Mouse (Mus musculus) olfactory bulb, adult 2 months (tissue): ENCODE results near the gene Ccr9. TPM values are rescaled to one million over a fixed set of nuclear protein-coding genes. Genes with fewer than 3 reads are reported as not detected.

Experiments
- H3K27ac ChIP-seq: fragments of 200-500 bp; 2 replicates; pipeline ENCODE4 v1.5.1; 2012; ENCODE audit warnings: low read depth, low read length; ENCODE audit not compliant: insufficient read depth
- H3K4me1 ChIP-seq: fragments of 200-500 bp; 2 replicates; pipeline ENCODE4 v1.6.1; 2012; ENCODE audit warnings: low read length; ENCODE audit not compliant: control insufficient read depth, insufficient read depth
- H3K4me3 ChIP-seq: fragments of 200-500 bp; 2 replicates; pipeline ENCODE4 v1.5.1; 2012; ENCODE audit warnings: mild to moderate bottlenecking, low read depth, low read length, moderate library complexity; ENCODE audit not compliant: insufficient read depth
- CTCF ChIP-seq: fragments of 200-500 bp; IDR thresholded peaks from 2 replicates; pipeline ENCODE4 v1.5.1; 2012; ENCODE audit warnings: low read depth, mild to moderate bottlenecking, low read length, moderate library complexity; ENCODE audit not compliant: insufficient read depth
- POLR2A ChIP-seq: fragments of 200-500 bp; IDR thresholded peaks from 2 replicates; pipeline ENCODE4 v1.6.1; 2012; ENCODE audit warnings: mild to moderate bottlenecking, low read depth, low read length, moderate library complexity; ENCODE audit not compliant: insufficient read depth
- WGBS: fragments of 180-500 bp; shearing (Covaris S2); methylation state at CpG from one replicate; pipeline ENCODE4 v1.1.7; 2018; 5-methylcytosine and 5-hydroxymethylcytosine counted together
- polyA plus RNA-seq: library from polyadenylated mRNA; stranded (reverse); fragments of >200 nt; gene quantifications from 2 replicates; pipeline ENCODE4 v1.2.4, GENCODE M21; 2012; ENCODE audit warnings: low replicate concordance; ENCODE audit not compliant: missing spikeins, insufficient read depth, insufficient read length

The Ccr9 gene
- polyA plus RNA-seq, 1 experiment, result not detected

- H3K27ac ChIP-seq, result no peak overlapping the region
- H3K4me1 ChIP-seq, result no peaks in the 10 kb centered on the region
- TF ChIP-seq POLR2A (no peak), CTCF (no peak)
- WGBS, result 85% methylated on average over 3 of the region's 3 CpGs
- H3K4me3 ChIP-seq, result no peak overlapping the region
Measured at GRCm38 (mm10) chr9:123815444-123815843, 137.2 kb downstream of the Ccr9 start.

GRCm38 (mm10) chr9:123815996-123816395 lies 137.8 kb downstream of the Ccr9 start:
- Histone ChIP-seq H3K4me1 (no peaks in the 10 kb centered on the region), H3K4me3 (no peak overlapping the region), H3K27ac (no peak overlapping the region)
- WGBS, result 93% methylated on average over 1 of the region's 1 CpGs
- TF ChIP-seq POLR2A (no peak), CTCF (no peak)

GRCm38 (mm10) chr9:123818601-123819000 lies 140.4 kb downstream of the Ccr9 start:
- Histone ChIP-seq H3K4me1 (no peaks in the 10 kb centered on the region), H3K4me3 (no peak overlapping the region), H3K27ac (no peak overlapping the region)
- no peak for TF ChIP-seq CTCF
- TF ChIP-seq POLR2A, result no peak
- WGBS, result 78% methylated on average over 2 of the region's 2 CpGs

DNA sequence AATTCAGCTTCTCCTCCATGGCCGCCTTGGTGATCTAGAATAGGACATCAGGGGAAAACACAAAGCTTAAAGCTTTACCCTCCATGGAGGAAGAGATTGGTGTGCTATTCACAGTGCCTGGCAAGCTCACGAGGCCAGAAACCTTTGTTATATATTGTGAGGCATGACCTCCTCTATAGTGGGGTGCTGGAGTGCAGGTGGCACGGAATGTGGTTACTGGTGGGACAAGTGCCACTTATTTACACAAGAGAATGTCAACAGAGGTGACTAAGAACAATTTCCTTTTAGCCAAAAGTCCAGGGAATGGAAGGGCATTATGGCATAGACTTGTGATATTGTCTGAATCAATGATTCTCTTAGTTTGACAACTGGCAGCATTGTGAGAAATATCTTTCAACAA lies 148.4 kb downstream of the Ccr9 start:
- H3K4me1 ChIP-seq, result no peaks in the 10 kb centered on the region
- TF ChIP-seq CTCF, result no peak
- TF ChIP-seq POLR2A, result no peak
- H3K4me3 ChIP-seq, result no peak overlapping the region
- H3K27ac ChIP-seq, result no peak overlapping the region
- WGBS, result 86% methylated on average over 3 of the region's 3 CpGs

DNA sequence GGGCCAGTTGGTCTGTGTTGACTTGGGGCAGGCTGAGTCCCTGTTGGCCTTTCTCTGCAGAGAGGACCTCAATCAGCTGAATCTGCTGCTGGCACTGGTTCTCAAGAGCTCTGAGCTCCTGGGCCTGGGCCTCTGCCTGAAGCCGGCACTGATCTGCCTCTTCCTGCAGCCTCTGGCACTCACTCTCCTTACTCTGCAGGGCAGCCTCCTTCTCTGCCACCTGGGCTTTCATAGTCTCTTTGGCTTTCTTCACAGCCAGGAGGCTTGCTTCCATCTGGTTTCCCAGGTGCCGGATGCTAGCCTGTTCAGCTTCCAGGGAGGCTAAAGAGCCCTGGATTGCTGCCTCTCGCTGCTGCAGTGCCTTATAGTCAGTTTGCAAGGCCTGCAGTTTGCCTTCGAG lies 150.7 kb downstream of the Ccr9 start:
- Histone ChIP-seq H3K27ac (no peak overlapping the region), H3K4me1 (no peaks in the 10 kb centered on the region), H3K4me3 (no peak overlapping the region)
- 86% methylated on average over 4 of the region's 4 CpGs for WGBS
- TF ChIP-seq POLR2A, result no peak
- no peak for TF ChIP-seq CTCF

Other genes with a start within 250 kb of the Ccr9 start
- not detected in 2 replicates for gene Limd1, start 199.7 kb upstream of the Ccr9 start, polyA plus RNA-seq
- gene Sacm1l, start 148.7 kb upstream of the Ccr9 start, polyA plus RNA-seq, result not detected in 2 replicates
- not detected in 2 replicates for gene Slc6a20b, start 45.9 kb upstream of the Ccr9 start, polyA plus RNA-seq
- not detected in 2 replicates for gene Slc6a20a, start 446 bp downstream of the Ccr9 start, polyA plus RNA-seq
- gene Lztfl1, start 39.3 kb downstream of the Ccr9 start, polyA plus RNA-seq, result not detected in 2 replicates
- gene Cxcr6, start 128.0 kb downstream of the Ccr9 start, polyA plus RNA-seq, result not detected in 2 replicates
- not detected in 2 replicates for gene Fyco1, start 173.5 kb downstream of the Ccr9 start, polyA plus RNA-seq
- not detected in 2 replicates for gene Xcr1, start 183.6 kb downstream of the Ccr9 start, polyA plus RNA-seq